ENCODE assay signal across 19 mouse cellular contexts in genomic region chr11:61205167-61205950, GRCm38 (mm10). TPM values are rescaled to one million over a fixed set of nuclear protein-coding genes. Genes with fewer than 3 reads are reported as not detected.
A peak's percentile ranks its signal among the peaks of the same experiment; 100 is the strongest.
DNase-seq lines count a peak whose midpoint lies in the region; TF ChIP-seq lines count a peak whose summit lies in the region.
"Had no signal": no experiment of that assay in that cellular context is flagged by ENCODE, and none has a peak within 500 bp of the region (broad histone marks: within the 10 kb centered on the region; RNA-seq: fewer than 3 reads in every experiment).

No protein-coding gene starts in this region.

- peak; percentile 20 for DNase-seq in adrenal gland, adult 2 months
- DNase-seq in adrenal gland, adult (ENCODE audit: inconsistent age in 2 of 2, low spot score in 1 of 2), result no peak
- DNase-seq in cerebellum, postnatal 14 days, result peak; percentile 65 to 74
- DNase-seq in cerebellum, adult 8-10 months, result no peak
- peak; percentile 53 to 67 for DNase-seq in layer of hippocampus, adult 2 months (ENCODE audit: low spot score in 2 of 2)
- no peak for DNase-seq in layer of hippocampus, postnatal 10 days (ENCODE audit: low spot score in 2 of 2)
- DNase-seq in right cerebral cortex, adult 2 months (ENCODE audit: low spot score in 2 of 2), result peak; percentile 36 to 44
- DNase-seq in right cerebral cortex, postnatal 25 days, result no peak
- DNase-seq: embryo, embryonic 11 days; gastrocnemius, postnatal 36 days; heart, postnatal 36 days; layer of hippocampus, postnatal 36 days; thymus, postnatal 14 days had no signal

- no peak for TF ChIP-seq CTCF in layer of hippocampus, adult 2 months (conservative IDR thresholded peaks at IDR 0.05)

- peak overlapping the region; percentile 51 for H3K27ac ChIP-seq in layer of hippocampus, adult 2 months
- H3K27ac ChIP-seq: hindbrain, embryonic 14.5 days; liver, embryonic 14.5 days had no signal

- H3K4me3 ChIP-seq in layer of hippocampus, adult 2 months, result no peak overlapping the region

RNA-seq across cellular contexts. Expression of gene Aldh3a1, which starts 2.0 kb away (rescaled TPM):
- total RNA-seq in adrenal gland, adult 2 months (2021), result under 1 TPM in 1 of 2 experiments, not detected in 1; 0.95 TPM
- 0.08 and 0.15 TPM in 2 replicates for polyA plus RNA-seq in adrenal gland, adult 2 months (2012; rRNA removed)
- 1 to 10 TPM in 1 of 2 experiments, under 1 TPM in 1; 0.49 to 1.3 TPM for total RNA-seq in layer of hippocampus, adult 2 months (2021)
- 1 to 10 TPM; 1.4 to 1.8 TPM for total RNA-seq in layer of hippocampus, postnatal 10 days (2021)
- total RNA-seq: adrenal gland, postnatal 4 days had no signal
- polyA plus RNA-seq: heart, embryonic 11.5 days; hindbrain, embryonic 14.5 days; intestine, embryonic 14.5 days; midbrain, embryonic 11.5 days had no signal

RNA-seq across cellular contexts. Expression of gene Usp22, which starts 30.5 kb away (rescaled TPM):
- 10 to 100 TPM; 62.5 to 62.6 TPM for total RNA-seq in adrenal gland, adult 2 months (2021)
- polyA plus RNA-seq in adrenal gland, adult 2 months (2012; rRNA removed), result 126 and 150 TPM in 2 replicates
- total RNA-seq in layer of hippocampus, adult 2 months (2021), result 100 to 1,000 TPM; 216 to 235 TPM
- 100 to 1,000 TPM; 453 to 469 TPM for total RNA-seq in layer of hippocampus, postnatal 10 days (2021)

Comparison
In these comparisons a context has a peak if more than half of its experiments do, and no peak if none do; other contexts are left out.
1. DNase-seq: peak in adrenal gland, adult 2 months (single experiment), cerebellum, postnatal 14 days (2 of 2), layer of hippocampus, adult 2 months (2 of 2) and right cerebral cortex, adult 2 months (2 of 2); none in adrenal gland, adult (0 of 2), cerebellum, adult 8-10 months (single experiment), layer of hippocampus, postnatal 10 days (0 of 2) and right cerebral cortex, postnatal 25 days (single experiment).